Comparison of ENCODE assay signal across 35 mouse cellular contexts in genomic region chr4:85420429-85420828, GRCm38 (mm10).
"Had no signal": no experiment of that assay in that cellular context is flagged by ENCODE, and none has a peak within 500 bp of the region (broad histone marks: within the 10 kb centered on the region; RNA-seq: fewer than 3 reads in every experiment).

No protein-coding gene starts in this region.

- H3K4me2 ChIP-seq: heart, embryonic 11.5 days; heart, embryonic 12.5 days; heart, embryonic 13.5 days; heart, embryonic 15.5 days; hindbrain, embryonic 12.5 days; hindbrain, embryonic 13.5 days; hindbrain, embryonic 14.5 days; hindbrain, embryonic 15.5 days; intestine, embryonic 15.5 days; kidney, embryonic 15.5 days had no signal

- ATAC-seq: hindbrain, embryonic 16.5 days; hindbrain, postnatal 0 days; inflammation-experienced regulatory T-cells, adult 6 months; intestine, embryonic 15.5 days; intestine, embryonic 16.5 days; intestine, postnatal 0 days had no signal

- H3K36me3 ChIP-seq: heart, embryonic 10.5 days; heart, embryonic 12.5 days; heart, embryonic 13.5 days; heart, embryonic 15.5 days; hindbrain, embryonic 10.5 days; hindbrain, embryonic 12.5 days; hindbrain, embryonic 13.5 days; hindbrain, embryonic 15.5 days; intestine, embryonic 15.5 days; kidney, embryonic 15.5 days had no signal

- DNase-seq: heart, postnatal 10 days; heart, postnatal 14 days; heart, postnatal 36 days; heart, postnatal 4 days; kidney, adult 11 months; kidney, adult 18-20 months; kidney, adult 2 months; kidney, adult 8-10 months; kidney, adult 9 months; kidney, postnatal 10 days; kidney, postnatal 14 days; kidney, postnatal 25 days; kidney, postnatal 36 days; kidney, postnatal 4 days; layer of hippocampus, adult 9-11 months; layer of hippocampus, postnatal 36 days had no signal

- H3K27ac ChIP-seq: heart, embryonic 10.5 days; heart, embryonic 13.5 days; heart, embryonic 15.5 days; hindbrain, embryonic 10.5 days; hindbrain, embryonic 12.5 days; hindbrain, embryonic 13.5 days; hindbrain, embryonic 14.5 days; hindbrain, embryonic 15.5 days; hindbrain, postnatal 0 days; intestine, embryonic 15.5 days; kidney, embryonic 15.5 days; kidney, postnatal 0 days; layer of hippocampus, adult 2 months had no signal

- H3K4me3 ChIP-seq: heart, embryonic 10.5 days; heart, embryonic 12.5 days; heart, embryonic 13.5 days; heart, embryonic 15.5 days; hindbrain, embryonic 10.5 days; hindbrain, embryonic 12.5 days; hindbrain, embryonic 13.5 days; hindbrain, embryonic 15.5 days; intestine, embryonic 15.5 days; kidney, embryonic 15.5 days; layer of hippocampus, adult 2 months had no signal

- H3K4me1 ChIP-seq: heart, embryonic 10.5 days; heart, embryonic 12.5 days; hindbrain, embryonic 10.5 days; hindbrain, embryonic 12.5 days; hindbrain, embryonic 13.5 days; hindbrain, embryonic 15.5 days; intestine, embryonic 15.5 days; kidney, embryonic 15.5 days had no signal

- H3K27me3 ChIP-seq: heart, embryonic 12.5 days; heart, embryonic 13.5 days; heart, embryonic 15.5 days; hindbrain, embryonic 12.5 days; hindbrain, embryonic 13.5 days; hindbrain, embryonic 15.5 days; intestine, embryonic 15.5 days; kidney, embryonic 15.5 days had no signal

- H3K9ac ChIP-seq: heart, embryonic 12.5 days; heart, embryonic 13.5 days; heart, embryonic 15.5 days; hindbrain, embryonic 12.5 days; hindbrain, embryonic 13.5 days; hindbrain, embryonic 14.5 days; hindbrain, embryonic 15.5 days; intestine, embryonic 15.5 days; kidney, embryonic 15.5 days had no signal

- H3K9me3 ChIP-seq: heart, embryonic 10.5 days; heart, embryonic 12.5 days; heart, embryonic 13.5 days; heart, embryonic 15.5 days; hindbrain, embryonic 10.5 days; hindbrain, embryonic 12.5 days; hindbrain, embryonic 13.5 days; hindbrain, embryonic 15.5 days; intestine, embryonic 15.5 days; kidney, embryonic 15.5 days had no signal
